Mouse (Mus musculus): ENCODE results near the gene Cwc15.
"Not testable (repeated sequence)": the region's sequence is repeated elsewhere in the genome, so short reads cannot be mapped to it uniquely, and the experiment has no call there.

DNA sequence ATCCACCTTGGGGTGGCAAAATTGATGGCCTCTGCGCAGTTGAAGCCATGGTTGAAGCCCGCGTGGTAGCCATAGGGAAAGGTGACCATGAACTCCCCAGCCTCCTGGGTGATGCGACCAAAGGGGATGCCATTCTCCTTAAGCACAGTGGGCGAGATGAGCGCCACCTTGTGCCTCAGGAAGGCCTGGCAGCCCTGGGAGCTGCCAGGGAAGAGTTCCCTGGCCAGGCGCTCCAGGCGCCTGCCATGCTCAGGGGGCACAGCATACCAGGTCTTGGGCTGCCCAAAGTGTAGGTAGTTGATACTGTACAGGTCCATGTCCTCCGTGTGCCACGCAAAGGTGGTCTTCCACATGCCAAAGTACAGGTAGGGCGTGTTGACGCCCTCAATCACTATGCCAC, 36.7 kb upstream of the Cwc15 start:
- TF ChIP-seq CTCF (IDR thresholded peaks at IDR 0.05; ENCODE audit: low read depth, low read length): 0 out of 2 replicates have a peak, but pooled peaks have one; percentile 5
- TF ChIP-seq POLR2A (IDR thresholded peaks at IDR 0.05; ENCODE audit: extremely low read depth, insufficient read depth, low read length): not testable (repeated sequence)

Measured in liver, adult 2 months (tissue).